Mouse (Mus musculus): ENCODE data around the gene Stc2. TPM values are rescaled to one million over a fixed set of nuclear protein-coding genes. Genes with fewer than 3 reads are reported as not detected.

The Stc2 gene
- polyA plus RNA-seq, 1 experiment from 2014 or later, result 1.5 TPM

- DNase-seq, result no peak
- Histone ChIP-seq H3K9me3 (ENCODE audit: low read depth, low read length) (no peaks in the 10 kb centered on the region), H3K27ac (ENCODE audit: low read depth) (no peak overlapping the region), H3K9ac (no peak overlapping the region), H3K36me3 (ENCODE audit: insufficient read depth) (no peaks in the 10 kb centered on the region), H3K4me1 (ENCODE audit: insufficient read depth) (no peaks in the 10 kb centered on the region), H3K4me2 (no peak overlapping the region), H3K27me3 (ENCODE audit: insufficient read depth, low read length) (no peaks in the 10 kb centered on the region), H3K4me3 (ENCODE audit: low read depth, low read length) (no peak overlapping the region)
- WGBS, result 86% methylated on average over 5 of the region's 5 CpGs
- ATAC-seq (ENCODE audit: insufficient read depth), result no peak
- no peak for TF ChIP-seq CTCF (IDR thresholded peaks at IDR 0.05; ENCODE audit: low read depth)
Measured at GRCm38 (mm10) chr11:31358453-31358852, 11.4 kb downstream of the Stc2 start.

GRCm38 (mm10) chr11:31356866-31357265, 13.0 kb downstream of the Stc2 start:
- TF ChIP-seq CTCF (IDR thresholded peaks at IDR 0.05; ENCODE audit: low read depth), result no peak
- Histone ChIP-seq H3K9ac (no peak overlapping the region), H3K27me3 (ENCODE audit: insufficient read depth, low read length) (no peaks in the 10 kb centered on the region), H3K27ac (ENCODE audit: low read depth) (no peak overlapping the region), H3K4me1 (ENCODE audit: insufficient read depth) (no peaks in the 10 kb centered on the region), H3K4me3 (ENCODE audit: low read depth, low read length) (no peak overlapping the region), H3K4me2 (no peak overlapping the region), H3K36me3 (ENCODE audit: insufficient read depth) (no peaks in the 10 kb centered on the region), H3K9me3 (ENCODE audit: low read depth, low read length) (no peaks in the 10 kb centered on the region)
- ATAC-seq (ENCODE audit: insufficient read depth) (no peak), DNase-seq (no peak)

GRCm38 (mm10) chr11:31355737-31356136, 14.1 kb downstream of the Stc2 start:
- no peak overlapping the region for H3K9ac ChIP-seq
- 96% methylated on average over 1 of the region's 1 CpGs for WGBS
- H3K27ac ChIP-seq (ENCODE audit: low read depth), result no peak overlapping the region
- H3K27me3 ChIP-seq (ENCODE audit: insufficient read depth, low read length), result no peaks in the 10 kb centered on the region
- no peak for TF ChIP-seq CTCF (IDR thresholded peaks at IDR 0.05; ENCODE audit: low read depth)
- DNase-seq, result no peak
- no peak overlapping the region for H3K4me3 ChIP-seq (ENCODE audit: low read depth, low read length)
- ATAC-seq (ENCODE audit: insufficient read depth), result peak; percentile 35; the same call in 1 of the 2 replicates
- H3K4me2 ChIP-seq, result no peak overlapping the region
- no peaks in the 10 kb centered on the region for H3K36me3 ChIP-seq (ENCODE audit: insufficient read depth)
- H3K4me1 ChIP-seq (ENCODE audit: insufficient read depth), result no peaks in the 10 kb centered on the region
- H3K9me3 ChIP-seq (ENCODE audit: low read depth, low read length), result no peaks in the 10 kb centered on the region

GRCm38 (mm10) chr11:31354514-31354913, 15.4 kb downstream of the Stc2 start:
- DNase-seq, result no peak
- TF ChIP-seq CTCF (IDR thresholded peaks at IDR 0.05; ENCODE audit: low read depth), result no peak

More at GRCm38 (mm10) chr11:31354514-31354913, 15.4 kb downstream of the Stc2 start:
- Histone ChIP-seq H3K9me3 (ENCODE audit: low read depth, low read length) (no peaks in the 10 kb centered on the region), H3K9ac (no peak overlapping the region), H3K27ac (ENCODE audit: low read depth) (no peak overlapping the region), H3K4me1 (ENCODE audit: insufficient read depth) (no peaks in the 10 kb centered on the region), H3K27me3 (ENCODE audit: insufficient read depth, low read length) (no peaks in the 10 kb centered on the region), H3K4me3 (ENCODE audit: low read depth, low read length) (no peak overlapping the region), H3K4me2 (no peak overlapping the region), H3K36me3 (ENCODE audit: insufficient read depth) (no peaks in the 10 kb centered on the region)
- 59% methylated on average over 1 of the region's 1 CpGs for WGBS
- no peak for ATAC-seq (ENCODE audit: insufficient read depth)

Other genes starting within 250 kb of the Stc2 start
- gene Gm17332, start 187.6 kb downstream of the Stc2 start, polyA plus RNA-seq (2014; fragmentation: Nextera tagmentation; extraction: Ambion mirVana), result not detected in 2 replicates